Mouse (Mus musculus): ENCODE measurements around the gene Kiss1r. TPM values are rescaled to one million over a fixed set of nuclear protein-coding genes. Genes with fewer than 3 reads are reported as not detected.
"Not testable (repeated sequence)": the region's sequence is repeated elsewhere in the genome, so short reads cannot be mapped to it uniquely, and the experiment has no call there.

The Kiss1r gene
- total RNA-seq (2021), result 1 to 10 TPM; 1.0 to 2.2 TPM
- long read RNA-seq, experiment 1, partial matches to known transcripts, result 1 of 3 reads
- long read RNA-seq, experiment 1, other reads (novel, unspliced or antisense), result 2 of 3 reads
- long read RNA-seq, experiment 2, partial matches to known transcripts, result 0 of 5 reads
- long read RNA-seq, experiment 2, other reads (novel, unspliced or antisense), result 2 of 5 reads

- DNase-seq (ENCODE audit: low spot score in 2 of 2), result peak; percentile 90 to 92
These were observed at the start of gene Kiss1r for GRCm38 (mm10) chr10:79916808-79917531. Gene Kiss1r (plus strand): TSS chr10:79916971.

GRCm38 (mm10) chr10:79871845-79872244, 44.9 kb upstream of the Kiss1r start:
- no peak for DNase-seq (ENCODE audit: low spot score in 2 of 2)

- no peak for DNase-seq (ENCODE audit: low spot score in 2 of 2)
These were observed 43.9 kb upstream of the Kiss1r start for GRCm38 (mm10) chr10:79872862-79873261.

- DNase-seq (ENCODE audit: low spot score in 2 of 2), result no peak
These were observed 43.5 kb upstream of the Kiss1r start for GRCm38 (mm10) chr10:79873313-79873712.

GRCm38 (mm10) chr10:79873715-79874289, 43.0 kb upstream of the Kiss1r start:
- DNase-seq (ENCODE audit: low spot score in 2 of 2), result no peak

- DNase-seq (ENCODE audit: low spot score in 2 of 2), result no peak
These were observed 42.4 kb upstream of the Kiss1r start, which contains the start of the genes Prtn3 and Plppr3 for GRCm38 (mm10) chr10:79874290-79874862. Gene Prtn3 (plus strand): TSS chr10:79874476. Gene Plppr3 (minus strand): TSS chr10:79874634.

- DNase-seq (ENCODE audit: low spot score in 2 of 2), result no peak
These were observed 39.6 kb upstream of the Kiss1r start for GRCm38 (mm10) chr10:79877174-79877573.

GRCm38 (mm10) chr10:79877757-79878156, 39.0 kb upstream of the Kiss1r start:
- no peak for DNase-seq (ENCODE audit: low spot score in 2 of 2)

GRCm38 (mm10) chr10:79879527-79879926, 37.2 kb upstream of the Kiss1r start:
- no peak for DNase-seq (ENCODE audit: low spot score in 2 of 2)

GRCm38 (mm10) chr10:79880721-79881120, 36.0 kb upstream of the Kiss1r start:
- no peak for DNase-seq (ENCODE audit: low spot score in 2 of 2)

GRCm38 (mm10) chr10:79881981-79882380, 34.8 kb upstream of the Kiss1r start:
- no peak for DNase-seq (ENCODE audit: low spot score in 2 of 2)

- DNase-seq (ENCODE audit: low spot score in 2 of 2), result peak; percentile 79 to 83
These were observed 33.3 kb upstream of the Kiss1r start for GRCm38 (mm10) chr10:79883297-79884084.

GRCm38 (mm10) chr10:79884446-79884845, 32.3 kb upstream of the Kiss1r start:
- peak; percentile 54 to 65 for DNase-seq (ENCODE audit: low spot score in 2 of 2)

GRCm38 (mm10) chr10:79884938-79885337, 31.8 kb upstream of the Kiss1r start:
- DNase-seq (ENCODE audit: low spot score in 2 of 2), result not testable (repeated sequence)

GRCm38 (mm10) chr10:79886054-79886453, 30.7 kb upstream of the Kiss1r start, which contains the start of gene Elane:
Gene Elane (plus strand): TSS chr10:79886247.
- no peak for DNase-seq (ENCODE audit: low spot score in 2 of 2)

- DNase-seq (ENCODE audit: low spot score in 2 of 2), result no peak
These were observed 30.2 kb upstream of the Kiss1r start for GRCm38 (mm10) chr10:79886611-79887010.

GRCm38 (mm10) chr10:79889386-79889785, 27.4 kb upstream of the Kiss1r start:
- DNase-seq (ENCODE audit: low spot score in 2 of 2), result no peak

- no peak for DNase-seq (ENCODE audit: low spot score in 2 of 2)
These were observed 26.1 kb upstream of the Kiss1r start, which contains the start of gene Cfd for GRCm38 (mm10) chr10:79890670-79891069. Gene Cfd (plus strand): TSS chr10:79890853.

GRCm38 (mm10) chr10:79892451-79893118, 24.2 kb upstream of the Kiss1r start:
- DNase-seq (ENCODE audit: low spot score in 2 of 2), result peak; percentile 82 to 87

GRCm38 (mm10) chr10:79896306-79896705, 20.5 kb upstream of the Kiss1r start:
- DNase-seq (ENCODE audit: low spot score in 2 of 2), result no peak
